Mouse (Mus musculus): Measurements from ENCODE around the gene Fbxo28. TPM values are rescaled to one million over a fixed set of nuclear protein-coding genes. Genes with fewer than 3 reads are reported as not detected.

Fbxo28 gene
- polyA plus RNA-seq, 1 experiment = 16.9 TPM

DNA sequence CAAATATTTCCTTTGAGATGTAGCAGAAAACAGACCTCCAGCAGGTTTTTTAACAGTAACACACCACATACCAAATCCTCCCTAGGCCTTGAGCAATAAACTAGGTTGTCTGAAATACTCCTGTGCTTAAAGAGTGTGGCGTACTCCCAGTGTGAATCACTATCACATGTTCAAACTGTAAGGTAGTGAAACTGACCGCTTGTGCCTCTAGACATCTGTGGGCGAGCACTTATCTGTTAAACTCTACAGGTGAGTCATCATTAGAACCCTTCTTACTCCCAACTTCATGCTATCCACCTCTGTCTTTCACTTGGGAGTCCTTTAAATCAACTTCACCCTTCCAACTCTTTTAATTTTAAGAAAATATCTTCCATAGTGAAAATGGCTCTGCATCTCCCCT, 18.3 kb downstream of the Fbxo28 start:
- TF ChIP-seq CEBPB (IDR thresholded peaks at IDR 0.05; ENCODE audit: insufficient read depth, poor library complexity, severe bottlenecking) (no peak), MAX (IDR thresholded peaks at IDR 0.05; ENCODE audit: low read depth) (no peak), REST (IDR thresholded peaks at IDR 0.05; ENCODE audit: insufficient read depth, insufficient read length) (no peak), E2F4 (IDR thresholded peaks at IDR 0.05; ENCODE audit: insufficient read depth) (no peak)
- Histone ChIP-seq H3K4me3 (no peak overlapping the region), H3K27me3 (ENCODE audit: control insufficient read depth, insufficient read depth, insufficient read length) (no peaks in the 10 kb centered on the region)

DNA sequence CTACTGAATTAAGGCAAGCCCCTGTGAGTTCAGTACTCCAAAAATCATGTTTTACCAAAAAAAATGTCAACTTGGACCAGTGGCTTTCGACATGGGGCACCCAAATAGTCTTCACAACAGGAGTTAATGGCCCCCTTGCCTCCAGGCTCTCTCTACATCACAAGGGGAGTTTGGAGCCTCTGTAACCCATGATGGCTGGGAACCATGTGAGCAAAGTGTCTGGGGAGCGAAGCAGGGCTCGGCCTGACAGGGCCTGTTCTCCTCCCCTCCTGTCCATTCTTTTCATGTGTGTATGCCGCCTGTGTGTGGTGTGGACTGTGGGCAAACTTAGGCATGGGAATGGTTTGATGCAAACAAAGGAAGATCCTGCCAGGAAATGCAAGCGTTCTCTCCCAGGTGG, 27.2 kb downstream of the Fbxo28 start:
- peaks cover 41% of the 10 kb centered on the region for H3K36me3 ChIP-seq (ENCODE audit: control insufficient read depth, insufficient read depth)
- no peaks in the 10 kb centered on the region for H3K27me3 ChIP-seq (ENCODE audit: control insufficient read depth, insufficient read depth, insufficient read length)
- no peaks in the 10 kb centered on the region for H3K79me2 ChIP-seq (ENCODE audit: control insufficient read depth, insufficient read depth)
- no peak for TF ChIP-seq MAX (IDR thresholded peaks at IDR 0.05; ENCODE audit: low read depth)
- TF ChIP-seq POLR2A (IDR thresholded peaks at IDR 0.05; ENCODE audit: insufficient read length, low read depth) = no peak
- no peak overlapping the region for H3K4me3 ChIP-seq
- no peak overlapping the region for H3ac ChIP-seq (ENCODE audit: control insufficient read depth, insufficient read length)
- no peak overlapping the region for H3K4me2 ChIP-seq (ENCODE audit: low read depth)

More for the DNA sequence above, 18.3 kb downstream of the Fbxo28 start:
- H3K36me3 ChIP-seq (ENCODE audit: control insufficient read depth, insufficient read depth) = peaks cover 68% of the 10 kb centered on the region
- no peak overlapping the region for H3K4me2 ChIP-seq (ENCODE audit: low read depth)
- no peaks in the 10 kb centered on the region for H3K79me2 ChIP-seq (ENCODE audit: control insufficient read depth, insufficient read depth)
- no peak overlapping the region for H3ac ChIP-seq (ENCODE audit: control insufficient read depth, insufficient read length)

DNA sequence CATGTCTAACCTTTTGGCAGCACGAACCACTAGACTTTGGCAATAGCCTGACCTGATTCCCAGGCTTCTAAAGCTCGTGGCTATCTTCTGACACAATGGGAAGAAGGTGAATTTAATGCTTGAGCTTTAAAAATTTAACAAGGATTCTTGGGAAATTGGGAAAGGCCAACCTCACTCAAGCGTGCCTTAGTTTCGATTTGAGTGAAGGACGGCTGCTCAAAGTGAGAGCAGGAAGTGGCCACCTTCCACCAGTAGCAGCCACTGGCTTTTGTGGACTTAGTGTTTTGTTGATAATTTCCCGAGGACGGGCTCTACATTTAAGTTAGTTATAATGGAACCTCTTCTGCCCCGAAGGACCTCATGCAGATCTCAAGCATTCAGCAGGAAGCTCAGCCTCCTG, 28.2 kb downstream of the Fbxo28 start:
- no peak overlapping the region for H3K4me3 ChIP-seq
- no peaks in the 10 kb centered on the region for H3K79me2 ChIP-seq (ENCODE audit: control insufficient read depth, insufficient read depth)
- TF ChIP-seq MYOD1 (IDR thresholded peaks at IDR 0.05; ENCODE audit: control insufficient read depth in 1 of 3, insufficient read length in 2 of 3, low read depth in 2 of 3) (no peak), MYOG (IDR thresholded peaks at IDR 0.05; ENCODE audit: control insufficient read depth in 1 of 3, insufficient read depth in 1 of 3, insufficient read length in 2 of 3, low read depth in 2 of 3) (no peak), MAX (IDR thresholded peaks at IDR 0.05; ENCODE audit: low read depth) (no peak), TCF3 (IDR thresholded peaks at IDR 0.05; ENCODE audit: insufficient read length, low read depth) (no peak), CEBPB (IDR thresholded peaks at IDR 0.05; ENCODE audit: insufficient read depth, poor library complexity, severe bottlenecking) (no peak), E2F4 (IDR thresholded peaks at IDR 0.05; ENCODE audit: insufficient read depth) (no peak), REST (IDR thresholded peaks at IDR 0.05; ENCODE audit: insufficient read depth, insufficient read length) (no peak), POLR2A (IDR thresholded peaks at IDR 0.05; ENCODE audit: insufficient read length, low read depth) (no peak), TCF12 (IDR thresholded peaks at IDR 0.05; ENCODE audit: insufficient read depth, poor library complexity, severe bottlenecking) (no peak)
- no peak overlapping the region for H3ac ChIP-seq (ENCODE audit: control insufficient read depth, insufficient read length)
- peaks cover 34% of the 10 kb centered on the region for H3K36me3 ChIP-seq (ENCODE audit: control insufficient read depth, insufficient read depth)
- no peak overlapping the region for H3K4me2 ChIP-seq (ENCODE audit: low read depth)
- H3K27me3 ChIP-seq (ENCODE audit: control insufficient read depth, insufficient read depth, insufficient read length) = no peaks in the 10 kb centered on the region

DNA sequence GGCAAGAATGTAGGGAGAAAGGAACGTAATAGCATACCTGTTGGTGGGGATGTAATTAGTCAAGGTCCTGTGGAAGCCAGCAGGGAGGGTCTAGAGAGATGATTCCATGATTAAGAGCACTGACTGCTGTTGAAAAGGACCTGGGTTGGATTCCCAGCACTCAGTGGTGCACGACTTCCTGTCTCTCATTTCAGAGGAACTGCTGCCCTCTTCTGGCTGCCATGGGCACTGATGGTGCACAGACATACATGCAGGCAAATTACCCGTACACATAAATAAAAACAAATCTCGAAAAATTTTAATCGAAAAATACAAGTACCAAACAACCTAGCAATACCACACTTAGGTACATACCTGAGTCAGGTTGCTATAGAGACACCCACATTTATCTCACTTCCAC, 30.1 kb downstream of the Fbxo28 start:
- Histone ChIP-seq H3K36me3 (ENCODE audit: control insufficient read depth, insufficient read depth) (peaks cover 17% of the 10 kb centered on the region), H3K27me3 (ENCODE audit: control insufficient read depth, insufficient read depth, insufficient read length) (no peaks in the 10 kb centered on the region), H3K4me2 (ENCODE audit: low read depth) (no peak overlapping the region), H3ac (ENCODE audit: control insufficient read depth, insufficient read length) (no peak overlapping the region), H3K4me3 (no peak overlapping the region), H3K79me2 (ENCODE audit: control insufficient read depth, insufficient read depth) (no peaks in the 10 kb centered on the region)
- TF ChIP-seq MAX (IDR thresholded peaks at IDR 0.05; ENCODE audit: low read depth) (no peak), USF1 (IDR thresholded peaks at IDR 0.05; ENCODE audit: low read depth) (no peak), MYOD1 (IDR thresholded peaks at IDR 0.05; ENCODE audit: control insufficient read depth in 1 of 3, insufficient read length in 2 of 3, low read depth in 2 of 3) (no peak), SRF (IDR thresholded peaks at IDR 0.05; ENCODE audit: control insufficient read depth, insufficient read length, low read depth) (no peak), POLR2A (IDR thresholded peaks at IDR 0.05; ENCODE audit: insufficient read length, low read depth) (no peak), CEBPB (IDR thresholded peaks at IDR 0.05; ENCODE audit: insufficient read depth, poor library complexity, severe bottlenecking) (no peak), POLR2AphosphoS2 (IDR thresholded peaks at IDR 0.05; ENCODE audit: insufficient read length, low read depth) (no peak), E2F4 (IDR thresholded peaks at IDR 0.05; ENCODE audit: insufficient read depth) (no peak), TCF12 (IDR thresholded peaks at IDR 0.05; ENCODE audit: insufficient read depth, poor library complexity, severe bottlenecking) (no peak), REST (IDR thresholded peaks at IDR 0.05; ENCODE audit: insufficient read depth, insufficient read length) (no peak), TCF3 (IDR thresholded peaks at IDR 0.05; ENCODE audit: insufficient read length, low read depth) (no peak), MYOG (IDR thresholded peaks at IDR 0.05; ENCODE audit: control insufficient read depth in 1 of 3, insufficient read depth in 1 of 3, insufficient read length in 2 of 3, low read depth in 2 of 3) (no peak)

DNA sequence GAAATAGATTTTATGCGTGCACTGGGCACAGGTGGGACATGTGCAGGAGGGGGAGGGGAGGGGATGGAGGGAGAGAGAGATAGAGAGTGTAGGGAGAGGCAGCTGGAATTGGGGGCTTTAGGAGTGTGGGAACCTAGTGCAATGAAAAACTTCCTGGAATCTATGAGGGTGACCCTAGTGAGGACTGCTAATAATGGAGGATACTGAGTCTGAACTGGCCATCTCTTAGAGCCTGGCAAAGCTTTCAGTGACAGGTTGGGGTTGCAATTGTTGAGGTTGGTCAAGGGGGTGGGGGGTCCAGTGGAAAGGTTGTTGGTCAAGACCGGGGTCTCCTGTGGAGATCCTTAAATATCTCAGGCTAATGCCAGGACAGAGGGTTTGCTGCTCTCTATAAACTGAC, 31.1 kb downstream of the Fbxo28 start:
- H3ac ChIP-seq (ENCODE audit: control insufficient read depth, insufficient read length) = no peak overlapping the region
- H3K79me2 ChIP-seq (ENCODE audit: control insufficient read depth, insufficient read depth) = no peaks in the 10 kb centered on the region
- H3K36me3 ChIP-seq (ENCODE audit: control insufficient read depth, insufficient read depth) = peaks cover 8% of the 10 kb centered on the region
- H3K27me3 ChIP-seq (ENCODE audit: control insufficient read depth, insufficient read depth, insufficient read length) = no peaks in the 10 kb centered on the region
- no peak overlapping the region for H3K4me2 ChIP-seq (ENCODE audit: low read depth)
- H3K4me3 ChIP-seq = no peak overlapping the region
- TF ChIP-seq REST (IDR thresholded peaks at IDR 0.05; ENCODE audit: insufficient read depth, insufficient read length) (no peak), USF1 (IDR thresholded peaks at IDR 0.05; ENCODE audit: low read depth) (no peak)

DNA sequence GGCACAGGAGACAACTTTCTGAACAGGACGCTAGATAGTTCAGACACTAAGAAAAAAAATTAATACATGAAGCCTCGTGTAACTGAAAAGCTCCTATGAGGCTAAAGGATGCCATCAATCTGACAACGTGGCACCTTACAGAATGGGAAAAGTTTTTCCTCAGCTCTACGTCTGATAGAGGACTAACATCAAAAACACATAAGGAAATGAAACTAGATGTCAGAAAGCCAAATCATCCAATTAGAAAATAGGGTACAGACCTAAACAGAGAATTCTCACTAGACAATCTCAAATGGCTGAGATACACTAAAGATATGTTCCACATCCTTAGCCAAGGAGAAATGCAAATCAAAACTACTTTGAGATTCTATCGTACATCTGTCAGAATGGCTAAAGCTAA, 32.0 kb downstream of the Fbxo28 start:
- TF ChIP-seq MYOD1 (IDR thresholded peaks at IDR 0.05; ENCODE audit: control insufficient read depth in 1 of 3, insufficient read length in 2 of 3, low read depth in 2 of 3) = no peak
- TF ChIP-seq CEBPB (IDR thresholded peaks at IDR 0.05; ENCODE audit: insufficient read depth, poor library complexity, severe bottlenecking) = no peak
- TF ChIP-seq MAX (IDR thresholded peaks at IDR 0.05; ENCODE audit: low read depth) = no peak
- TF ChIP-seq E2F4 (IDR thresholded peaks at IDR 0.05; ENCODE audit: insufficient read depth) = no peak
- Histone ChIP-seq H3K27me3 (ENCODE audit: control insufficient read depth, insufficient read depth, insufficient read length) (no peaks in the 10 kb centered on the region), H3K4me2 (ENCODE audit: low read depth) (no peak overlapping the region), H3K4me3 (no peak overlapping the region), H3ac (ENCODE audit: control insufficient read depth, insufficient read length) (no peak overlapping the region), H3K79me2 (ENCODE audit: control insufficient read depth, insufficient read depth) (no peaks in the 10 kb centered on the region), H3K36me3 (ENCODE audit: control insufficient read depth, insufficient read depth) (no peaks in the 10 kb centered on the region)

Data from myocyte (in vitro differentiated cells).